Mouse (Mus musculus): ENCODE measurements around the gene Marc2.
A peak's percentile ranks its signal among the peaks of the same experiment; 100 is the strongest.

The Marc2 gene

GRCm38 (mm10) chr1:184807627-184808417 is 38.4 kb downstream of the Marc2 start:
- no peak for DNase-seq

GRCm38 (mm10) chr1:184807123-184807522 is 39.1 kb downstream of the Marc2 start:
- DNase-seq: no peak

GRCm38 (mm10) chr1:184805749-184806148 is 40.5 kb downstream of the Marc2 start:
- no peak for DNase-seq

GRCm38 (mm10) chr1:184793163-184793876 is 52.9 kb downstream of the Marc2 start:
- DNase-seq: no peak

GRCm38 (mm10) chr1:184791109-184791508 is 55.1 kb downstream of the Marc2 start:
- peak; percentile 36 for DNase-seq

- DNase-seq: no peak
These were observed 59.7 kb downstream of the Marc2 start for GRCm38 (mm10) chr1:184786376-184787151.

GRCm38 (mm10) chr1:184783641-184784040 is 62.6 kb downstream of the Marc2 start:
- no peak for DNase-seq

- DNase-seq: no peak
These were observed 64.1 kb downstream of the Marc2 start for GRCm38 (mm10) chr1:184782161-184782513.

- DNase-seq: no peak
These were observed 64.7 kb downstream of the Marc2 start for GRCm38 (mm10) chr1:184781286-184782160.

GRCm38 (mm10) chr1:184778157-184778556 is 68.1 kb downstream of the Marc2 start:
- no peak for DNase-seq

- DNase-seq: no peak
These were observed 69.0 kb downstream of the Marc2 start for GRCm38 (mm10) chr1:184777061-184777795.

- DNase-seq: no peak
These were observed 71.0 kb downstream of the Marc2 start for GRCm38 (mm10) chr1:184775289-184775688.

- no peak for DNase-seq
These were observed 74.4 kb downstream of the Marc2 start for GRCm38 (mm10) chr1:184771891-184772249.

- peak; percentile 26 for DNase-seq
These were observed 74.9 kb downstream of the Marc2 start for GRCm38 (mm10) chr1:184771202-184771890.

GRCm38 (mm10) chr1:184763866-184764265 is 82.4 kb downstream of the Marc2 start:
- DNase-seq: no peak
